In genomic region chr10:61519491-61519890, GRCm38 (mm10) we compare ENCODE assay signal across 19 mouse cellular contexts.
"Had no signal": no experiment of that assay in that cellular context is flagged by ENCODE, and none has a peak within 500 bp of the region (broad histone marks: within the 10 kb centered on the region; RNA-seq: fewer than 3 reads in every experiment).

No protein-coding gene starts in this region.

- DNase-seq: lung, adult 18-20 months; lung, embryonic 14.5 days; lung, postnatal 10 days; lung, postnatal 4 days; midbrain, embryonic 14.5 days; retina, postnatal 1 day; right cerebral cortex, adult 18-20 months; right cerebral cortex, postnatal 25 days; right cerebral cortex, postnatal 4 days; spleen, adult 18-20 months; thymus, adult 18-20 months; thymus, postnatal 14 days; thymus, postnatal 36 days had no signal

- H3K4me3 ChIP-seq: megakaryocyte, embryonic 14.5 days; midbrain, embryonic 10.5 days; midbrain, embryonic 12.5 days; myocyte; neural tube, embryonic 13.5 days; neural tube, embryonic 15.5 days had no signal

- H3K9ac ChIP-seq: lung, embryonic 14.5 days; midbrain, embryonic 12.5 days; neural tube, embryonic 13.5 days; neural tube, embryonic 15.5 days had no signal

- H3K27ac ChIP-seq: midbrain, embryonic 10.5 days; midbrain, embryonic 12.5 days; neural tube, embryonic 13.5 days; neural tube, embryonic 15.5 days had no signal

- H3K4me2 ChIP-seq: lung, embryonic 14.5 days; midbrain, embryonic 12.5 days; neural tube, embryonic 13.5 days; neural tube, embryonic 15.5 days had no signal

- H3K27me3 ChIP-seq: megakaryocyte, embryonic 14.5 days; neural tube, embryonic 13.5 days; neural tube, embryonic 15.5 days had no signal

- H3K36me3 ChIP-seq: midbrain, embryonic 10.5 days; midbrain, embryonic 12.5 days; neural tube, embryonic 13.5 days; neural tube, embryonic 15.5 days had no signal

- H3K9me3 ChIP-seq: midbrain, embryonic 12.5 days; neural tube, embryonic 13.5 days; neural tube, embryonic 15.5 days had no signal
